Mouse (Mus musculus) heart, adult 2 months (tissue): Measurements from ENCODE around the gene D430041D05Rik. TPM values are rescaled to one million over a fixed set of nuclear protein-coding genes. Genes with fewer than 3 reads are reported as not detected.

Experiments used
- DNase-seq, 2 experiments: peaks; one replicate each; pipeline ENCODE4 v3.0.0; 2021
- H3K27ac ChIP-seq: fragments of 200-600 bp; 2 replicates; pipeline ENCODE4 v1.8.1; 2022
- H3K27me3 ChIP-seq: fragments of 200-500 bp; 2 replicates; pipeline ENCODE4 v1.6.1; 2012; ENCODE audit warnings: mild to moderate bottlenecking, low read length, inconsistent platforms, mixed read lengths; ENCODE audit not compliant: control insufficient read depth, insufficient read depth
- H3K36me3 ChIP-seq: fragments of 200-500 bp; 2 replicates; pipeline ENCODE4 v1.6.1; 2012; ENCODE audit warnings: low read length, inconsistent platforms; ENCODE audit not compliant: control insufficient read depth, insufficient read depth
- H3K4me1 ChIP-seq: fragments of 200-500 bp; 2 replicates; pipeline ENCODE4 v1.6.1; 2011; ENCODE audit warnings: low read length; ENCODE audit not compliant: control insufficient read depth, insufficient read depth
- H3K4me3 ChIP-seq: fragments of 200-600 bp; 2 replicates; pipeline ENCODE4 v1.8.1; 2022
- H3K79me2 ChIP-seq: fragments of 200-500 bp; replicated peaks from 2 replicates; pipeline ENCODE4 v1.6.1; 2012; ENCODE audit warnings: mild to moderate bottlenecking, inconsistent platforms, low read length, moderate library complexity, mixed read lengths; ENCODE audit not compliant: control insufficient read depth, insufficient read depth
- H3K9ac ChIP-seq: fragments of 200-500 bp; 2 replicates; pipeline ENCODE4 v1.6.1; 2012; ENCODE audit warnings: low read depth, mild to moderate bottlenecking, control low read depth, inconsistent platforms, low read length, mixed read lengths
- CTCF ChIP-seq: fragments of 200-600 bp; IDR thresholded peaks from 2 replicates; pipeline ENCODE4 v1.8.1; 2022; ENCODE audit warnings: antibody characterized with exemption, mild to moderate bottlenecking, moderate library complexity
- EP300 ChIP-seq: fragments of 200-500 bp; IDR thresholded peaks from 2 replicates; pipeline ENCODE4 v1.6.1; 2011; ENCODE audit warnings: low read depth, low read length, control low read depth; ENCODE audit not compliant: insufficient read depth
- POLR2A ChIP-seq: fragments of 200-500 bp; IDR thresholded peaks from 2 replicates; pipeline ENCODE4 v1.6.1; 2011; ENCODE audit warnings: mild to moderate bottlenecking, low read depth, low read length, control low read depth; ENCODE audit not compliant: insufficient read depth
- WGBS: fragments of 180-500 bp; shearing (Covaris S2); methylation state at CpG from one replicate; pipeline ENCODE4 v1.1.7; 2018; 5-methylcytosine and 5-hydroxymethylcytosine counted together
- intact Hi-C: fragments of 180-260 bp; cut with DNase I; formaldehyde crosslinking; loops from one replicate; pipeline ENCODE4 v1.15.1; 2025
- polyA plus RNA-seq: library from polyadenylated mRNA; depleted of rRNA; stranded (reverse); fragments of >200 nt; gene quantifications from 2 replicates; pipeline ENCODE4 v1.2.3, GENCODE M21; 2012
- total RNA-seq, 2 experiments: library from RNA; stranded (reverse); gene quantifications; 2 replicates each; pipeline ENCODE4 v1.2.3; 2021

Gene D430041D05Rik
- total and polyA plus RNA-seq, 3 experiments: 0.02 to 0.08 (median 0.05) TPM

GRCm38 (mm10) chr2:104130165-104130564 lies 280.6 kb downstream of the D430041D05Rik start:
- intact Hi-C loops: loop anchor here (5.0 to 10.0 kb wide), 2 partner anchors 457 to 645 kb away; no protein-coding TSS in a partner anchor
- DNase-seq: peak in 1 of 2 experiments; percentile 13
- H3K79me2 ChIP-seq: no peaks in the 10 kb centered on the region
- 50% methylated on average over 6 of the region's 6 CpGs for WGBS
- TF ChIP-seq POLR2A (no peak), CTCF (no peak), EP300 (no peak)
- no peaks in the 10 kb centered on the region for H3K27me3 ChIP-seq
- H3K36me3 ChIP-seq: no peaks in the 10 kb centered on the region
- H3K27ac ChIP-seq: no peak overlapping the region
- H3K4me1 ChIP-seq: no peaks in the 10 kb centered on the region
- no peak overlapping the region for H3K9ac ChIP-seq
- no peak overlapping the region for H3K4me3 ChIP-seq

GRCm38 (mm10) chr2:104128803-104129531 lies 281.8 kb downstream of the D430041D05Rik start:
- H3K36me3 ChIP-seq: no peaks in the 10 kb centered on the region
- 86% methylated on average over 13 of the region's 13 CpGs for WGBS
- intact Hi-C loops: loop anchor here (10.0 kb wide), 1 partner anchor 94 kb away; no protein-coding TSS in a partner anchor
- H3K4me3 ChIP-seq: no peak overlapping the region
- no peaks in the 10 kb centered on the region for H3K4me1 ChIP-seq
- H3K27ac ChIP-seq: peak overlapping the region; percentile 51; the same call in 1 of the 2 replicates
- TF ChIP-seq POLR2A: no peak
- no peak for TF ChIP-seq EP300
- TF ChIP-seq CTCF: no peak
- no peaks in the 10 kb centered on the region for H3K79me2 ChIP-seq
- peak; percentile 29 to 45 for DNase-seq
- H3K9ac ChIP-seq: no peak overlapping the region
- no peaks in the 10 kb centered on the region for H3K27me3 ChIP-seq

DNA sequence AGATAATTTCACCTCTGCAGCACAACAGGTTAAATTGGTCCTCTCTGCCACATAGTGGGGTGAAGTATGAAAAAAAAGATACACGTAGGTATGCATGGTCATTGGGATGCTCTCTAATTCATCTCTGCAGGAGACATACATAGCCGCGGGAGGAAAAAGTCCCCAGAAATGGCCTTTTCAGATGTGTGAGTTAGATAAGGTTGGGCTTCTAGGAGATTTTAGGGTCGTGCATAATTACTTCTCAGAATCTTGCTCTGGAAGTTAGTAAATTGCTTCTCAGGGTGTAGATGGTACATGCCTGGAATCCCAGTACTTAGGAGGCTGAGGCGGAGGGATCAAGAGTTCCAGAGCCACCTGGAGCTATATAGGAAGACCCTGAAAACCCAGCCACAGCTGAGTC lies 286.7 kb downstream of the D430041D05Rik start:
- Histone ChIP-seq H3K36me3 (peaks cover 6% of the 10 kb centered on the region; the same call in 1 of the 2 replicates), H3K4me1 (peaks cover 7% of the 10 kb centered on the region), H3K27ac (no peak overlapping the region), H3K79me2 (no peaks in the 10 kb centered on the region), H3K27me3 (no peaks in the 10 kb centered on the region), H3K9ac (no peak overlapping the region), H3K4me3 (no peak overlapping the region)
- no peak for DNase-seq
- intact Hi-C loops: loop anchor here (10.0 kb wide), 1 partner anchor 89 kb away; no protein-coding TSS in a partner anchor
- 86% methylated on average over 5 of the region's 5 CpGs for WGBS
- TF ChIP-seq EP300 (no peak), POLR2A (no peak), CTCF (no peak)

DNA sequence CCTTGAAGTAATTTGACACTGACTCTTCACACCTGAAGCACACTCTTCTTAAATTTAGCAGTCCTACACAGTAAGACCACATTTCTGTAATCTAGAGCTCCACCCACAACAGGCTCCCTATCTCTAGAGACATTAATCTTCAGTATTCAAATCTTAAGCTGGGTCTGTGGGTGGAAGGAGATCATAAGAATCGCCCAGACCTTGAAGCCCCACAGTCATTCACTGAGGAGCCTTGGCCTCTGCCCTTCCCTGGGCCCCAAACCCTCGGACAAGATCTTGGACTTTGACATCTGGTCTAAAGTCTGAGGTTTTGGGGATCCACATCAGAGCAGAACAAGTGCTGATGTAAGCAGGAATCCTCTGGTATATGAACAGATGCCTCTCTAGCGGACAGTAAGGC lies 287.3 kb downstream of the D430041D05Rik start:
- Histone ChIP-seq H3K4me1 (peaks cover 7% of the 10 kb centered on the region), H3K9ac (no peak overlapping the region), H3K36me3 (peaks cover 6% of the 10 kb centered on the region; the same call in 1 of the 2 replicates), H3K4me3 (no peak overlapping the region), H3K27me3 (no peaks in the 10 kb centered on the region), H3K79me2 (no peaks in the 10 kb centered on the region), H3K27ac (peak overlapping the region; percentile 82; the same call in 1 of the 2 replicates)
- DNase-seq: no peak
- no peak for TF ChIP-seq EP300
- TF ChIP-seq POLR2A: no peak
- TF ChIP-seq CTCF: no peak
- 69% methylated on average over 3 of the region's 3 CpGs for WGBS
- intact Hi-C loops: loop anchor here (10.0 kb wide), 1 partner anchor 89 kb away; no protein-coding TSS in a partner anchor

DNA sequence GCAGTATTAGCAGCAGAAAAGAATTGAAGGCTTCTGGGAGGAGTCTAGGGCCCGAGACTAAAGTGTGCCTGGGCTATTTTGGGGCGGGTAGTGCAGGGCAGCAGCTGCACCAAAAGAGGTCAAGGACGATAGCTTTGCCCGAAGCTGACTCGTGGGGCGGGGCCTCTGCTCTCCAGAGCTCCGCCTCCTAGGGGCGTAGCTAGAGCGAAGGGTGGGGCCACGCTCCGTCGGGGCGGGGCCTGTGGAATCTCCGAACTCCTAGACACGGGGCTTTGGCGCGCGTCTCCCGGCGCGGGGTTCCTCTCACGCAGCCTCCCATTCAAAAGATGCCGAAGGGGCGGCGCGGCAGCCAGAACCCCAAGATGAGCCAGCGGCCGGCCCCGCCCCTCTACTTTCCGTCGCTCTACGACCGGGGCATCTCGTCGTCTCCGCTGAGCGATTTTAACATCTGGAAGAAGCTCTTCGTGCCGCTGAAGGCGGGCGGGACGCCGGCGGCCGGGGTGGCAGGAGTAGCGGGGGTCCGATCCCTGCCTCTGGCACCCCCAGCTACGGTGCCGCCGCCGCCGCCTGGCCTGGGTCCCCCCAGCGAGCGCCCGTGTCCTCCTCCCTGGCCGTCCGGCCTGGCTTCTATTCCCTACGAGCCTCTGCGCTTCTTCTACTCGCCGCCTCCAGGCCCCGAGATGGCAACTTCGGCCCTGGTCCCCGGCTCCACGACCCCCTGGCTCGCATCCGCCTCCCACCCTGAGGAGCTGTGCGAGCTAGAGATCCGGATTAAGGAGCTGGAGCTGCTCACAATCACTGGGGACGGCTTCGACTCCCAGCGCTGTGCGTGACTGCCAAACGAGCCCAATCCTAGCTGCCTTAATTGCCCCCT lies 288.1 kb downstream of the D430041D05Rik start, which contains the start of gene A930018P22Rik:
Gene A930018P22Rik (plus strand): TSS at position 265 of the 874 bp plus-strand sequence.
- intact Hi-C loops: loop anchor here (1.0 to 10.0 kb wide), 2 partner anchors 27 to 88 kb away; partner anchors contain the start of gene Cd59a
- H3K4me1 ChIP-seq: peaks cover 7% of the 10 kb centered on the region
- no peaks in the 10 kb centered on the region for H3K27me3 ChIP-seq
- peaks cover 6% of the 10 kb centered on the region; the same call in 1 of the 2 replicates for H3K36me3 ChIP-seq
- DNase-seq: peak; percentile 94 to 97
- H3K79me2 ChIP-seq: no peaks in the 10 kb centered on the region
- WGBS: 1% methylated on average over 73 of the region's 74 CpGs
- peak within 1 kb of the TSS; percentile 82 for H3K27ac ChIP-seq
- peak within 1 kb of the TSS; percentile 82 for H3K4me3 ChIP-seq
- TF ChIP-seq CTCF (peak; percentile 10; the same call in 1 of the 2 replicates), POLR2A (peak; percentile 75), EP300 (peak; percentile 79)
- H3K9ac ChIP-seq: peak within 1 kb of the TSS; percentile 73
